Mouse (Mus musculus): ENCODE measurements at regions not wholly inside any gene's neighbourhood (a gene's known extent, or its start where the extent isn't known, plus 50 kb on each side); places are given as distances from the start of the nearest gene placed in this dataset.
"Not testable (repeated sequence)": the region's sequence is repeated elsewhere in the genome, so short reads cannot be mapped to it uniquely, and the experiment has no call there.

GRCm38 (mm10) chr1:184669173-184669572, 63.2 kb downstream of the Hlx start:
- DNase-seq = not testable (repeated sequence)

GRCm38 (mm10) chr1:184668428-184668827, 64.0 kb downstream of the Hlx start:
- no peak for DNase-seq

- DNase-seq = no peak
These were observed 64.4 kb downstream of the Hlx start for GRCm38 (mm10) chr1:184668022-184668421.

- DNase-seq = peak; percentile 45
These were observed 67.2 kb downstream of the Hlx start for GRCm38 (mm10) chr1:184665243-184665642.

- peak; percentile 11 for DNase-seq
These were observed 68.4 kb downstream of the Hlx start for GRCm38 (mm10) chr1:184664098-184664375.

GRCm38 (mm10) chr1:184663300-184664097, 68.9 kb downstream of the Hlx start:
- DNase-seq = peak; percentile 11

- no peak for DNase-seq
These were observed 81.8 kb downstream of the Hlx start for GRCm38 (mm10) chr1:184650541-184651105.

- DNase-seq = no peak
These were observed 84.4 kb downstream of the Hlx start for GRCm38 (mm10) chr1:184647920-184648540.

GRCm38 (mm10) chr1:184644767-184645598, 87.4 kb downstream of the Hlx start:
- DNase-seq = no peak

GRCm38 (mm10) chr1:184630695-184631475, 101.5 kb downstream of the Hlx start:
- no peak for DNase-seq

- DNase-seq = no peak
These were observed 103.2 kb downstream of the Hlx start for GRCm38 (mm10) chr1:184629194-184629593.

GRCm38 (mm10) chr1:184628566-184629168, 103.8 kb downstream of the Hlx start:
- DNase-seq = no peak

GRCm38 (mm10) chr1:184622462-184622861, 110.0 kb downstream of the Hlx start:
- no peak for DNase-seq

- no peak for DNase-seq
These were observed 110.5 kb downstream of the Hlx start for GRCm38 (mm10) chr1:184621950-184622349.

- DNase-seq = no peak
These were observed 114.5 kb downstream of the Hlx start for GRCm38 (mm10) chr1:184617853-184618454.

GRCm38 (mm10) chr1:184615991-184616390, 116.4 kb downstream of the Hlx start:
- no peak for DNase-seq

GRCm38 (mm10) chr1:184614699-184615415, 117.6 kb downstream of the Hlx start:
- DNase-seq = no peak

- DNase-seq = no peak
These were observed 119.5 kb downstream of the Hlx start for GRCm38 (mm10) chr1:184612880-184613279.

GRCm38 (mm10) chr1:184608938-184609337, 123.5 kb downstream of the Hlx start:
- DNase-seq = no peak

GRCm38 (mm10) chr1:184608338-184608737, 124.1 kb downstream of the Hlx start:
- no peak for DNase-seq

GRCm38 (mm10) chr1:184606541-184606940, 125.9 kb downstream of the Hlx start:
- no peak for DNase-seq

Data from retina, postnatal 1 day (tissue).